23 mouse cellular contexts compared by ENCODE assay signal in genomic region chr13:52162676-52163075, GRCm38 (mm10).
"Had no signal": no experiment of that assay in that cellular context is flagged by ENCODE, and none has a peak within 500 bp of the region (broad histone marks: within the 10 kb centered on the region; RNA-seq: fewer than 3 reads in every experiment).

No protein-coding gene starts in this region.

- H3K27me3 ChIP-seq: heart, embryonic 13.5 days; heart, embryonic 15.5 days; hindbrain, embryonic 13.5 days; hindbrain, embryonic 15.5 days; kidney, embryonic 15.5 days; limb, embryonic 13.5 days; limb, embryonic 15.5 days; liver, embryonic 12.5 days had no signal

- H3K4me1 ChIP-seq: heart, embryonic 13.5 days; heart, embryonic 15.5 days; hindbrain, embryonic 13.5 days; hindbrain, embryonic 15.5 days; kidney, embryonic 15.5 days; limb, embryonic 13.5 days; limb, embryonic 15.5 days; liver, embryonic 12.5 days had no signal

- H3K4me2 ChIP-seq: heart, embryonic 11.5 days; heart, embryonic 13.5 days; heart, embryonic 15.5 days; hindbrain, embryonic 13.5 days; hindbrain, embryonic 15.5 days; kidney, embryonic 15.5 days; limb, embryonic 13.5 days; limb, embryonic 15.5 days; liver, embryonic 12.5 days had no signal

- H3K36me3 ChIP-seq: heart, embryonic 13.5 days; heart, embryonic 15.5 days; hindbrain, embryonic 13.5 days; hindbrain, embryonic 15.5 days; kidney, embryonic 15.5 days; limb, embryonic 13.5 days; limb, embryonic 15.5 days; liver, embryonic 12.5 days had no signal

- H3K9me3 ChIP-seq: heart, embryonic 13.5 days; heart, embryonic 15.5 days; hindbrain, embryonic 13.5 days; hindbrain, embryonic 15.5 days; kidney, embryonic 15.5 days; limb, embryonic 13.5 days; limb, embryonic 15.5 days; liver, embryonic 12.5 days had no signal

- ATAC-seq: hindbrain, postnatal 0 days; intestine, embryonic 16.5 days; liver, embryonic 12.5 days had no signal

- DNase-seq: gastrocnemius, postnatal 10 days; heart, adult 18-20 months; heart, postnatal 14 days; heart, postnatal 36 days; kidney, adult 11 months; kidney, adult 2 months; kidney, adult 9 months; kidney, postnatal 14 days; kidney, postnatal 36 days; layer of hippocampus, adult 9-11 months; layer of hippocampus, postnatal 36 days had no signal

- H3K27ac ChIP-seq: heart, embryonic 13.5 days; heart, embryonic 15.5 days; hindbrain, embryonic 13.5 days; hindbrain, embryonic 15.5 days; hindbrain, postnatal 0 days; kidney, embryonic 15.5 days; kidney, postnatal 0 days; limb, embryonic 13.5 days; limb, embryonic 15.5 days; liver, embryonic 12.5 days had no signal

- H3K9ac ChIP-seq: heart, embryonic 13.5 days; heart, embryonic 15.5 days; hindbrain, embryonic 13.5 days; hindbrain, embryonic 15.5 days; kidney, embryonic 15.5 days; limb, embryonic 13.5 days; limb, embryonic 15.5 days; liver, embryonic 12.5 days had no signal

- H3K4me3 ChIP-seq: heart, embryonic 13.5 days; heart, embryonic 15.5 days; hindbrain, embryonic 13.5 days; hindbrain, embryonic 15.5 days; kidney, embryonic 15.5 days; limb, embryonic 13.5 days; limb, embryonic 15.5 days; liver, embryonic 12.5 days had no signal
